Mouse (Mus musculus) intestine, postnatal 0 days (tissue): ENCODE results near the gene Ppp6c. TPM values are rescaled to one million over a fixed set of nuclear protein-coding genes. Genes with fewer than 3 reads are reported as not detected.

Experiments used
- ATAC-seq: fragments of 200-750 bp; cut with Nextera tagmentation; 2 replicates; pipeline ENCODE4 v1.8.0; 2017; ENCODE audit warnings: mild to moderate bottlenecking, moderate TSS enrichment, moderate library complexity
- H3K27ac ChIP-seq: fragments of 300-500 bp; sonication (generic); 2 replicates; pipeline ENCODE4 v1.5.1; 2014; ENCODE audit warnings: mild to moderate bottlenecking, low read depth, low read length, moderate library complexity
- H3K27me3 ChIP-seq: fragments of 300-500 bp; sonication (generic); replicated peaks from 2 replicates; pipeline ENCODE4 v1.6.1; 2014; ENCODE audit warnings: low read length, mixed read lengths; ENCODE audit not compliant: control insufficient read depth, insufficient read depth
- H3K36me3 ChIP-seq: fragments of 300-500 bp; sonication (generic); 2 replicates; pipeline ENCODE4 v1.6.1; 2014; ENCODE audit warnings: mild to moderate bottlenecking, moderate library complexity; ENCODE audit not compliant: control insufficient read depth, insufficient read depth
- H3K4me1 ChIP-seq: fragments of 300-500 bp; sonication (generic); replicated peaks from 2 replicates; pipeline ENCODE4 v1.6.1; 2014; ENCODE audit warnings: antibody characterized with exemption, low read length, mixed read lengths; ENCODE audit not compliant: control insufficient read depth, insufficient read depth
- H3K4me2 ChIP-seq: fragments of 300-500 bp; sonication (generic); replicated peaks from 2 replicates; pipeline ENCODE4 v1.6.1; 2014; ENCODE audit warnings: low read depth, mild to moderate bottlenecking, moderate library complexity
- H3K4me3 ChIP-seq: fragments of 300-500 bp; sonication (generic); 2 replicates; pipeline ENCODE4 v1.5.1; 2014; ENCODE audit warnings: low read depth, low read length
- H3K9ac ChIP-seq: fragments of 300-500 bp; sonication (generic); 2 replicates; pipeline ENCODE4 v1.6.1; 2014; ENCODE audit warnings: mild to moderate bottlenecking, low read depth, low read length
- H3K9me3 ChIP-seq: fragments of 300-500 bp; sonication (generic); 2 replicates; pipeline ENCODE4 v1.6.1; 2016; ENCODE audit warnings: mixed run types; ENCODE audit not compliant: control insufficient read depth
- CTCF ChIP-seq: sonication (generic); IDR thresholded peaks from 2 replicates; pipeline ENCODE4 v1.5.1; 2016; ENCODE audit warnings: low read depth, mild to moderate bottlenecking, control low read depth, antibody characterized with exemption, moderate library complexity
- WGBS: fragments of 180-500 bp; shearing (Covaris S2); extraction: QIAGEN DNeasy Blood & Tissue Kit; methylation state at CpG from one replicate; pipeline ENCODE4 v1.1.7; 2014; 5-methylcytosine and 5-hydroxymethylcytosine counted together
- polyA plus RNA-seq: library from polyadenylated mRNA; unstranded; fragments of >200 nt; fragmentation: Nextera tagmentation; extraction: Ambion mirVana; gene quantifications from 2 replicates; pipeline ENCODE4 v1.2.1, GENCODE M21; 2015

Ppp6c gene
- polyA plus RNA-seq, 1 experiment from 2014 or later, result 54.5 TPM

DNA sequence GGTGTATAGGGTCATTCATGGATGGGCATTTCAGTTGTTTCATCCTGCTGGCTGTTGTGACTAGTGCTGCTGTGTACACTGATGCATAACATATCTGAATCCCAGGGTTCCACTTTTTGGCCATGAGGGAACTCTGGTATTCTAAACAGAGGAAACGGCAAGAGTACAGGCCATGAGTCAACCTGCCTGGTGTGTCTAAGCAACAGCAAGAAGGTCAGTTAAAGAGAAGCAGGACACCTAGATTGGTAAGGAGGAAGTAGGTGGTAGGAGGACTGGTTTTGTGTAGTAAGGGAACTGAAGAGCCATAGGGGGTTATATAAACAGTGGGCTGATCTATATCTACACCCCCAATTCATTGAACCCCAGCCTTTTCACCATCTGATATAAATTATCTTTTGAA is 69.4 kb downstream of the Ppp6c start:
- no peak overlapping the region for H3K4me3 ChIP-seq
- H3K27me3 ChIP-seq, result no peaks in the 10 kb centered on the region
- no peaks in the 10 kb centered on the region for H3K9me3 ChIP-seq
- no peak for TF ChIP-seq CTCF
- no peaks in the 10 kb centered on the region for H3K36me3 ChIP-seq
- no peak overlapping the region for H3K4me2 ChIP-seq
- ATAC-seq, result no peak
- H3K27ac ChIP-seq, result no peak overlapping the region
- WGBS, result 63% methylated on average over 1 of the region's 1 CpGs
- no peaks in the 10 kb centered on the region for H3K4me1 ChIP-seq
- H3K9ac ChIP-seq, result no peak overlapping the region

DNA sequence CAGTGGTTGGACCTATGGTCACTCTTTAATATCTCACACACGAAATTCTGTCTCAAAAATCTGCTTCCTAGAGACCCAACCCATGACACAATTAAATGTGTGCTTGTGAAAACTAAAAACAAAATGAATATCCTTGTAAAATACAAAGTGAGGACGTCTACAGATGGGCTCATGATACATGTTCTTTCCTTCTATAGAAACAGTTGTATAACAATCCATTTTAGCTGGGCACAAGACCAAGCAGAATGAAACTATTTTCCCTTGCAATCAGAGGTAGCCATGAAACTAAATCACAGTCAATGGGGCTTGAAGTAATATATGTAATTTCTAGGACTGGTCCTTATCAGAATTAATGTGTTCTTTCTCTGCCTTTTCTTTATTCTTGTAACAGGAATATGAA is 75.3 kb downstream of the Ppp6c start:
- Histone ChIP-seq H3K9ac (no peak overlapping the region), H3K27me3 (no peaks in the 10 kb centered on the region), H3K36me3 (no peaks in the 10 kb centered on the region), H3K4me3 (no peak overlapping the region), H3K27ac (no peak overlapping the region), H3K4me2 (no peak overlapping the region), H3K9me3 (no peaks in the 10 kb centered on the region), H3K4me1 (no peaks in the 10 kb centered on the region)
- TF ChIP-seq CTCF, result no peak
- 69% methylated on average over 2 of the region's 2 CpGs for WGBS
- no peak for ATAC-seq

GRCm38 (mm10) chr2:39148075-39148474 is 78.2 kb downstream of the Ppp6c start:
- Histone ChIP-seq H3K4me1 (no peaks in the 10 kb centered on the region), H3K4me2 (no peak overlapping the region), H3K9me3 (no peaks in the 10 kb centered on the region), H3K4me3 (no peak overlapping the region), H3K27me3 (no peaks in the 10 kb centered on the region), H3K27ac (no peak overlapping the region), H3K9ac (no peak overlapping the region), H3K36me3 (no peaks in the 10 kb centered on the region)
- no peak for TF ChIP-seq CTCF
- 39% methylated on average over 2 of the region's 2 CpGs for WGBS
- ATAC-seq, result no peak

- Histone ChIP-seq H3K36me3 (no peaks in the 10 kb centered on the region), H3K4me2 (no peak overlapping the region), H3K27ac (no peak overlapping the region), H3K9ac (no peak overlapping the region), H3K9me3 (no peaks in the 10 kb centered on the region), H3K4me3 (no peak overlapping the region), H3K4me1 (no peaks in the 10 kb centered on the region), H3K27me3 (no peaks in the 10 kb centered on the region)
- WGBS, result 86% methylated on average over 1 of the region's 1 CpGs
- TF ChIP-seq CTCF, result no peak
- ATAC-seq, result no peak
These were observed 79.8 kb downstream of the Ppp6c start for GRCm38 (mm10) chr2:39146469-39146868.

Other genes starting within 250 kb of the Ppp6c start
- gene Wdr38, start 229.0 kb downstream of the Ppp6c start, polyA plus RNA-seq, result 0.47 and 0.78 TPM in 2 replicates
- 68.3 and 73.3 TPM in 2 replicates for gene Arpc5l, start 221.1 kb downstream of the Ppp6c start, polyA plus RNA-seq
- gene Rpl35, start 220.8 kb downstream of the Ppp6c start, polyA plus RNA-seq, result 585 and 607 TPM in 2 replicates
- gene Golga1, start 160.9 kb downstream of the Ppp6c start, polyA plus RNA-seq, result 26.7 and 31.5 TPM in 2 replicates
- gene Scai, start 35.7 kb downstream of the Ppp6c start, polyA plus RNA-seq, result 3.2 and 4.3 TPM in 2 replicates